Mouse (Mus musculus) limb, embryonic 10.5 days (tissue): ENCODE measurements around the gene Arhgap33. TPM values are rescaled to one million over a fixed set of nuclear protein-coding genes. Genes with fewer than 3 reads are reported as not detected.
A peak's percentile ranks its signal among the peaks of the same experiment; 100 is the strongest.

Source experiments
- DNase-seq: peaks from one replicate; pipeline ENCODE4 v3.0.0-alpha.2; 2017; ENCODE audit warnings: low spot score
- H3K27ac ChIP-seq: fragments of 300-500 bp; sonication (generic); 2 replicates; pipeline ENCODE4 v1.5.1; 2016; ENCODE audit warnings: mild to moderate bottlenecking
- H3K27me3 ChIP-seq: fragments of 300-500 bp; sonication (generic); 2 replicates; pipeline ENCODE4 v1.6.1; 2016; ENCODE audit warnings: low read depth, mild to moderate bottlenecking; ENCODE audit not compliant: poor library complexity, severe bottlenecking
- H3K36me3 ChIP-seq: fragments of 300-500 bp; sonication (generic); 2 replicates; pipeline ENCODE4 v1.6.1; 2016; ENCODE audit warnings: mild to moderate bottlenecking, moderate library complexity
- H3K4me1 ChIP-seq: fragments of 300-500 bp; sonication (generic); 2 replicates; pipeline ENCODE4 v1.6.1; 2016
- H3K4me3 ChIP-seq: fragments of 300-500 bp; sonication (generic); 2 replicates; pipeline ENCODE4 v1.5.1; 2016; ENCODE audit warnings: mild to moderate bottlenecking, moderate library complexity
- H3K9me3 ChIP-seq: fragments of 300-500 bp; sonication (generic); replicated peaks from 2 replicates; pipeline ENCODE4 v1.6.1; 2016; ENCODE audit warnings: mild to moderate bottlenecking
- WGBS: fragments of 180-500 bp; shearing (Covaris S2); methylation state at CpG from one replicate; pipeline ENCODE4 v1.1.7; 2016; 5-methylcytosine and 5-hydroxymethylcytosine counted together
- polyA plus RNA-seq: library from polyadenylated mRNA; unstranded; fragments of >200 nt; fragmentation: Nextera tagmentation; extraction: Ambion mirVana; gene quantifications from 2 replicates; pipeline ENCODE4 v1.2.1, GENCODE M21; 2016

Gene Arhgap33
- polyA plus RNA-seq = 14.0 and 17.1 TPM in 2 replicates

- H3K27me3 ChIP-seq = peaks cover 11% of the 10 kb centered on the region
- WGBS = under 1% methylated on average over 71 of the region's 84 CpGs
- H3K36me3 ChIP-seq = peaks cover 52% of the 10 kb centered on the region
- H3K27ac ChIP-seq = peak within 1 kb of the TSS; percentile 90
- H3K4me3 ChIP-seq = peak within 1 kb of the TSS; percentile 71
- peaks cover 26% of the 10 kb centered on the region for H3K4me1 ChIP-seq
- peak; percentile 97 for DNase-seq
- H3K9me3 ChIP-seq = no peaks in the 10 kb centered on the region
These were observed at the start of gene Arhgap33 for GRCm38 (mm10) chr7:30534633-30535577. Gene Arhgap33 (minus strand): TSS chr7:30535060.

- WGBS = 95% methylated on average over 10 of the region's 10 CpGs
- H3K4me3 ChIP-seq = no peak overlapping the region
- peaks cover 16% of the 10 kb centered on the region for H3K4me1 ChIP-seq
- H3K27me3 ChIP-seq = no peaks in the 10 kb centered on the region
- no peak overlapping the region for H3K27ac ChIP-seq
- no peak for DNase-seq
- H3K36me3 ChIP-seq = peaks cover 79% of the 10 kb centered on the region
- H3K9me3 ChIP-seq = no peaks in the 10 kb centered on the region
These were observed 49.5 kb upstream of the Arhgap33 start for GRCm38 (mm10) chr7:30584339-30584738.

- no peak overlapping the region for H3K27ac ChIP-seq
- peaks cover 2% of the 10 kb centered on the region; the same call in 1 of the 2 replicates for H3K4me1 ChIP-seq
- WGBS = 97% methylated on average over 16 of the region's 16 CpGs
- no peak overlapping the region for H3K4me3 ChIP-seq
- H3K9me3 ChIP-seq = no peaks in the 10 kb centered on the region
- no peak for DNase-seq
- H3K36me3 ChIP-seq = peaks cover 100% of the 10 kb centered on the region
- H3K27me3 ChIP-seq = no peaks in the 10 kb centered on the region
These were observed 46.7 kb upstream of the Arhgap33 start for GRCm38 (mm10) chr7:30581547-30581946.

GRCm38 (mm10) chr7:30579950-30580349 is 45.1 kb upstream of the Arhgap33 start:
- Histone ChIP-seq H3K36me3 (peaks cover 100% of the 10 kb centered on the region), H3K27me3 (no peaks in the 10 kb centered on the region), H3K4me1 (no peaks in the 10 kb centered on the region), H3K4me3 (no peak overlapping the region), H3K9me3 (no peaks in the 10 kb centered on the region), H3K27ac (no peak overlapping the region)
- DNase-seq = no peak
- WGBS = 91% methylated on average over 8 of the region's 8 CpGs

- H3K4me1 ChIP-seq = no peaks in the 10 kb centered on the region
- no peaks in the 10 kb centered on the region for H3K27me3 ChIP-seq
- WGBS = 85% methylated on average over 2 of the region's 2 CpGs
- H3K4me3 ChIP-seq = no peak overlapping the region
- peaks cover 100% of the 10 kb centered on the region for H3K36me3 ChIP-seq
- no peaks in the 10 kb centered on the region for H3K9me3 ChIP-seq
- no peak for DNase-seq
- H3K27ac ChIP-seq = no peak overlapping the region
These were observed 38.1 kb upstream of the Arhgap33 start for GRCm38 (mm10) chr7:30572969-30573368.

GRCm38 (mm10) chr7:30572389-30572788 is 37.5 kb upstream of the Arhgap33 start:
- no peak for DNase-seq
- no peak overlapping the region for H3K4me3 ChIP-seq
- no peaks in the 10 kb centered on the region for H3K4me1 ChIP-seq
- no peaks in the 10 kb centered on the region for H3K9me3 ChIP-seq
- H3K27ac ChIP-seq = no peak overlapping the region
- no peaks in the 10 kb centered on the region for H3K27me3 ChIP-seq
- 92% methylated on average over 5 of the region's 5 CpGs for WGBS
- H3K36me3 ChIP-seq = peaks cover 98% of the 10 kb centered on the region

GRCm38 (mm10) chr7:30567555-30567954 is 32.7 kb upstream of the Arhgap33 start:
- 91% methylated on average over 11 of the region's 11 CpGs for WGBS
- Histone ChIP-seq H3K4me1 (peaks cover 8% of the 10 kb centered on the region), H3K9me3 (no peaks in the 10 kb centered on the region), H3K4me3 (no peak overlapping the region), H3K27ac (no peak overlapping the region), H3K36me3 (peaks cover 77% of the 10 kb centered on the region), H3K27me3 (no peaks in the 10 kb centered on the region)
- DNase-seq = no peak

GRCm38 (mm10) chr7:30566033-30566432 is 31.2 kb upstream of the Arhgap33 start:
- Histone ChIP-seq H3K36me3 (peaks cover 65% of the 10 kb centered on the region), H3K4me1 (peaks cover 18% of the 10 kb centered on the region), H3K9me3 (no peaks in the 10 kb centered on the region), H3K4me3 (no peak overlapping the region), H3K27ac (no peak overlapping the region), H3K27me3 (no peaks in the 10 kb centered on the region)
- DNase-seq = no peak
- WGBS = 89% methylated on average over 9 of the region's 9 CpGs

GRCm38 (mm10) chr7:30564970-30565571 is 30.2 kb upstream of the Arhgap33 start, which contains the start of gene Igflr1:
Gene Igflr1 (plus strand): TSS chr7:30565427.
- H3K4me3 ChIP-seq = peak within 1 kb of the TSS; percentile 77; the same call in 1 of the 2 replicates
- no peak within 1 kb of the TSS for H3K27ac ChIP-seq
- WGBS = 95% methylated on average over 12 of the region's 12 CpGs
- no peaks in the 10 kb centered on the region for H3K9me3 ChIP-seq
- peaks cover 56% of the 10 kb centered on the region for H3K36me3 ChIP-seq
- DNase-seq = no peak
- H3K4me1 ChIP-seq = peaks cover 18% of the 10 kb centered on the region
- no peaks in the 10 kb centered on the region for H3K27me3 ChIP-seq

- Histone ChIP-seq H3K9me3 (no peaks in the 10 kb centered on the region), H3K27ac (0 out of 2 replicates have a peak overlapping the region, but pooled peaks have one; percentile 93), H3K27me3 (no peaks in the 10 kb centered on the region), H3K36me3 (peaks cover 44% of the 10 kb centered on the region), H3K4me3 (peak overlapping the region; percentile 77), H3K4me1 (peaks cover 20% of the 10 kb centered on the region)
- 25% methylated on average over 6 of the region's 6 CpGs for WGBS
- DNase-seq = no peak
These were observed 29.0 kb upstream of the Arhgap33 start for GRCm38 (mm10) chr7:30563906-30564280.

- peak within 1 kb of the TSS; percentile 77 for H3K4me3 ChIP-seq
- peaks cover 26% of the 10 kb centered on the region for H3K4me1 ChIP-seq
- peaks cover 38% of the 10 kb centered on the region for H3K36me3 ChIP-seq
- peak within 1 kb of the TSS; percentile 93 for H3K27ac ChIP-seq
- peak; percentile 97 for DNase-seq
- no peaks in the 10 kb centered on the region for H3K9me3 ChIP-seq
- WGBS = under 1% methylated on average over 45 of the region's 45 CpGs
- no peaks in the 10 kb centered on the region for H3K27me3 ChIP-seq
These were observed 28.5 kb upstream of the Arhgap33 start, which contains the start of the genes U2af1l4, Gm49396 and Psenen for GRCm38 (mm10) chr7:30563117-30563905. Gene U2af1l4 (plus strand): TSS chr7:30563301. Gene Gm49396 (plus strand): TSS chr7:30563344. Gene Psenen (minus strand): TSS chr7:30563627.

- 3% methylated on average over 27 of the region's 27 CpGs for WGBS
- DNase-seq = peak; percentile 63
- Histone ChIP-seq H3K4me1 (peaks cover 33% of the 10 kb centered on the region), H3K9me3 (no peaks in the 10 kb centered on the region), H3K36me3 (peaks cover 38% of the 10 kb centered on the region), H3K27ac (peak overlapping the region; percentile 93), H3K4me3 (peak overlapping the region; percentile 77), H3K27me3 (no peaks in the 10 kb centered on the region)
These were observed 27.8 kb upstream of the Arhgap33 start for GRCm38 (mm10) chr7:30562526-30563116.
